Mouse (Mus musculus) hindlimb bud, embryonic 11.5 days (tissue): Measurements from ENCODE around the gene Ndufb10.
"Not testable (repeated sequence)": the region's sequence is repeated elsewhere in the genome, so short reads cannot be mapped to it uniquely, and the experiment has no call there.

Experiments used
- DNase-seq: peaks from one replicate; pipeline ENCODE4 v3.0.0-alpha.2; 2012; ENCODE audit warnings: low read depth, low spot score; ENCODE audit errors: extremely low spot score

The Ndufb10 gene

GRCm38 (mm10) chr17:24735446-24735845 is 11.2 kb upstream of the Ndufb10 start:
- DNase-seq: no peak

GRCm38 (mm10) chr17:24734513-24734912 is 10.2 kb upstream of the Ndufb10 start:
- DNase-seq: no peak

- DNase-seq: no peak
Measured at GRCm38 (mm10) chr17:24733434-24734050, 9.3 kb upstream of the Ndufb10 start.

- no peak for DNase-seq
Measured at GRCm38 (mm10) chr17:24732233-24732935, 8.1 kb upstream of the Ndufb10 start.

- no peak for DNase-seq
Measured at GRCm38 (mm10) chr17:24730787-24731186, 6.5 kb upstream of the Ndufb10 start.

GRCm38 (mm10) chr17:24729067-24729466 is 4.8 kb upstream of the Ndufb10 start:
- no peak for DNase-seq

- DNase-seq: no peak
Measured at GRCm38 (mm10) chr17:24728184-24728583, 3.9 kb upstream of the Ndufb10 start.

GRCm38 (mm10) chr17:24727618-24728017 is 3.3 kb upstream of the Ndufb10 start, which contains the start of gene Rpl3l:
Gene Rpl3l (plus strand): TSS chr17:24727820.
- DNase-seq: no peak

GRCm38 (mm10) chr17:24725637-24726390 is 1.5 kb upstream of the Ndufb10 start:
- no peak for DNase-seq

GRCm38 (mm10) chr17:24723881-24724180 is 447 bp downstream of the Ndufb10 start:
- no peak for DNase-seq

- no peak for DNase-seq
Measured at GRCm38 (mm10) chr17:24723122-24723880, 977 bp downstream of the Ndufb10 start.

GRCm38 (mm10) chr17:24722220-24722924 is 1.9 kb downstream of the Ndufb10 start:
- no peak for DNase-seq

GRCm38 (mm10) chr17:24721383-24721955 is 2.8 kb downstream of the Ndufb10 start:
- not testable (repeated sequence) for DNase-seq

GRCm38 (mm10) chr17:24720616-24721015 is 3.7 kb downstream of the Ndufb10 start:
- DNase-seq: not testable (repeated sequence)

- peak; percentile 90 for DNase-seq
Measured at GRCm38 (mm10) chr17:24719494-24720222, 4.6 kb downstream of the Ndufb10 start.

- not testable (repeated sequence) for DNase-seq
Measured at GRCm38 (mm10) chr17:24718938-24719337, 5.3 kb downstream of the Ndufb10 start.

- no peak for DNase-seq
Measured at GRCm38 (mm10) chr17:24717943-24718342, 6.3 kb downstream of the Ndufb10 start, which contains the start of the genes Rnf151 and Rps2. Gene Rnf151 (minus strand): TSS chr17:24718063. Gene Rps2 (plus strand): TSS chr17:24718116.

GRCm38 (mm10) chr17:24716166-24716682 is 8.1 kb downstream of the Ndufb10 start:
- DNase-seq: no peak

- DNase-seq: no peak
Measured at GRCm38 (mm10) chr17:24715556-24715955, 8.7 kb downstream of the Ndufb10 start.
